Comparison of ENCODE assay signal across 30 mouse cellular contexts in the genomic region with DNA sequence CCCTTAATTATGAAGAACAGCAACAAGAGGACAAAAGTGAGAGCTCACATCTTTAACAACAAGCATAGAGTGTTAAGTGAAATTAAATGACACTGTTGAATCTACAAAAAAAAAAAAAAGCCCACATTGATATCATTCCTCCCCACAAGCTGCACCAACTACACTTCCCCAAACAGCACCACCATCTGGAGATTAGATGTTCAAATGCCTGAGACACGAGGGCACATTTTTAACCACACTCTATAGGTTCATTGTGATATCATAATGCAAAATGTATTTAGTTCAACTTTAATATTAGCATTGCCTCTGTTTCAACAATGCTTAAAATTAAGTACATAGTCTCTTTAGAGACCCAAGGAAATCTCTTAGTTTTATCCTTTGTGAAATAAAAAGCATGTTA.
"Had no signal": no experiment of that assay in that cellular context is flagged by ENCODE, and none has a peak within 500 bp of the region (broad histone marks: within the 10 kb centered on the region; RNA-seq: fewer than 3 reads in every experiment).

No protein-coding gene starts in this region.

- H3K4me3 ChIP-seq: heart, embryonic 10.5 days; heart, embryonic 12.5 days; heart, embryonic 13.5 days; heart, embryonic 15.5 days; hindbrain, embryonic 10.5 days; hindbrain, embryonic 12.5 days; hindbrain, embryonic 13.5 days; hindbrain, embryonic 15.5 days; intestine, embryonic 15.5 days; kidney, embryonic 15.5 days; layer of hippocampus, adult 2 months; left cerebral cortex, adult 2 months had no signal

- H3K4me1 ChIP-seq: heart, embryonic 10.5 days; heart, embryonic 12.5 days; heart, embryonic 13.5 days; heart, embryonic 15.5 days; hindbrain, embryonic 10.5 days; hindbrain, embryonic 12.5 days; hindbrain, embryonic 13.5 days; hindbrain, embryonic 15.5 days; intestine, embryonic 15.5 days; kidney, embryonic 15.5 days had no signal

- H3K27me3 ChIP-seq: heart, embryonic 12.5 days; heart, embryonic 13.5 days; heart, embryonic 15.5 days; hindbrain, embryonic 12.5 days; hindbrain, embryonic 13.5 days; hindbrain, embryonic 15.5 days; intestine, embryonic 15.5 days; kidney, embryonic 15.5 days had no signal

- H3K9ac ChIP-seq: heart, embryonic 12.5 days; heart, embryonic 13.5 days; heart, embryonic 15.5 days; hindbrain, embryonic 12.5 days; hindbrain, embryonic 13.5 days; hindbrain, embryonic 14.5 days; hindbrain, embryonic 15.5 days; intestine, embryonic 15.5 days; kidney, embryonic 15.5 days had no signal

- H3K27ac ChIP-seq: heart, embryonic 10.5 days; heart, embryonic 13.5 days; heart, embryonic 15.5 days; hindbrain, embryonic 10.5 days; hindbrain, embryonic 12.5 days; hindbrain, embryonic 13.5 days; hindbrain, embryonic 14.5 days; hindbrain, embryonic 15.5 days; hindbrain, postnatal 0 days; intestine, embryonic 15.5 days; kidney, embryonic 15.5 days; kidney, postnatal 0 days; layer of hippocampus, adult 2 months; left cerebral cortex, adult 2 months had no signal

- DNase-seq: heart, postnatal 10 days; heart, postnatal 14 days; heart, postnatal 4 days; kidney, adult 11 months; kidney, adult 18-20 months; kidney, adult 2 months; kidney, adult 8-10 months; kidney, adult 9 months; kidney, postnatal 10 days; kidney, postnatal 14 days; kidney, postnatal 25 days; kidney, postnatal 36 days; kidney, postnatal 4 days; layer of hippocampus, adult 9-11 months; layer of hippocampus, postnatal 36 days had no signal

- H3K9me3 ChIP-seq: heart, embryonic 10.5 days; heart, embryonic 12.5 days; heart, embryonic 13.5 days; heart, embryonic 15.5 days; hindbrain, embryonic 10.5 days; hindbrain, embryonic 12.5 days; hindbrain, embryonic 13.5 days; hindbrain, embryonic 15.5 days; intestine, embryonic 15.5 days; kidney, embryonic 15.5 days had no signal

- H3K36me3 ChIP-seq: heart, embryonic 10.5 days; heart, embryonic 12.5 days; heart, embryonic 13.5 days; heart, embryonic 15.5 days; hindbrain, embryonic 10.5 days; hindbrain, embryonic 12.5 days; hindbrain, embryonic 13.5 days; hindbrain, embryonic 15.5 days; intestine, embryonic 15.5 days; kidney, embryonic 15.5 days had no signal
